Comparison of ENCODE assay signal across 17 mouse cellular contexts in the genomic region with DNA sequence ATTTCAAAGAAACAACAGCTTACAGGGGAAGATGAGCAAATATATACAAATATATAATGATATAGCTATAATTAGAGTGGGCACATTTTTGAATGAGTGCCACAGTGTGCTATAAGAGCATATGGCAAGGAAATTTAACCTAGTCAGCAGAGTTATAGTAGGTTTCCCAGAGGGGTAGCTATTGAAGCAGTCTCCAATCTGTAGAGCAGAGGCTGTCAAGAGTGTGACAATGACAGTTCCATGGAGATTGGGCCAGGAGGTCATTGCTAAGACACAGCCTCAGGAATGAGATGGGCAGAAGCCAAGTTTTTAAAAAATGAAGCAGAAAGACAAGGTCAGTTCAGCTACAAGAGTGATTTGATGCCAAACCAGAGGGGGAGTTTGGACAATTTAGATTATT.
"Had no signal": no experiment of that assay in that cellular context is flagged by ENCODE, and none has a peak within 500 bp of the region (broad histone marks: within the 10 kb centered on the region; RNA-seq: fewer than 3 reads in every experiment).

No protein-coding gene starts in this region.

- H3K4me2 ChIP-seq: liver, embryonic 13.5 days; lung, embryonic 15.5 days; midbrain, embryonic 15.5 days had no signal

- H3K4me1 ChIP-seq: liver, embryonic 13.5 days; lung, embryonic 15.5 days; megakaryocyte, embryonic 14.5 days; midbrain, embryonic 10.5 days; midbrain, embryonic 15.5 days had no signal

- H3K9me3 ChIP-seq: liver, embryonic 13.5 days; lung, embryonic 15.5 days; megakaryocyte, embryonic 14.5 days; midbrain, embryonic 10.5 days; midbrain, embryonic 15.5 days had no signal

- H3K36me3 ChIP-seq: liver, embryonic 13.5 days; lung, embryonic 15.5 days; midbrain, embryonic 10.5 days; midbrain, embryonic 15.5 days had no signal

- H3K9ac ChIP-seq: liver, embryonic 13.5 days; lung, embryonic 15.5 days; midbrain, embryonic 15.5 days had no signal

- H3K27ac ChIP-seq: kidney, postnatal 0 days; layer of hippocampus, adult 2 months; liver, embryonic 13.5 days; lung, embryonic 15.5 days; midbrain, embryonic 10.5 days; midbrain, embryonic 15.5 days; stomach, postnatal 0 days had no signal

- ATAC-seq: midbrain, embryonic 15.5 days had no signal

- DNase-seq: kidney, adult 2 months; kidney, postnatal 25 days; layer of hippocampus, adult 9-11 months; liver, embryonic 13.5 days; lung, postnatal 10 days; lung, postnatal 36 days; right cerebral cortex, postnatal 4 days; thymus, adult 2 months; thymus, postnatal 14 days; thymus, postnatal 4 days had no signal

- H3K27me3 ChIP-seq: liver, embryonic 13.5 days; lung, embryonic 15.5 days; megakaryocyte, embryonic 14.5 days; midbrain, embryonic 15.5 days had no signal

- H3K4me3 ChIP-seq: layer of hippocampus, adult 2 months; liver, embryonic 13.5 days; lung, embryonic 15.5 days; megakaryocyte, embryonic 14.5 days; midbrain, embryonic 10.5 days; midbrain, embryonic 15.5 days had no signal
